Mouse (Mus musculus) heart, postnatal 25 days (tissue): ENCODE results near the gene Usp49. TPM values are rescaled to one million over a fixed set of nuclear protein-coding genes. Genes with fewer than 3 reads are reported as not detected.
"Not testable (repeated sequence)": the region's sequence is repeated elsewhere in the genome, so short reads cannot be mapped to it uniquely, and the experiment has no call there.

Source experiments
- DNase-seq: peaks from one replicate; pipeline ENCODE4 v3.0.0; 2022; ENCODE audit warnings: low spot score
- intact Hi-C: fragments of 180-260 bp; cut with DNase I; formaldehyde crosslinking; loops from one replicate; pipeline ENCODE4 v1.15.1; 2025
- total RNA-seq, 2 experiments: library from RNA; stranded (reverse); gene quantifications; 2 replicates each; pipeline ENCODE4 v1.2.3; 2021

The Usp49 gene
- total RNA-seq, 2 experiments from 2014 or later, result 3.3 to 4.0 TPM

DNA sequence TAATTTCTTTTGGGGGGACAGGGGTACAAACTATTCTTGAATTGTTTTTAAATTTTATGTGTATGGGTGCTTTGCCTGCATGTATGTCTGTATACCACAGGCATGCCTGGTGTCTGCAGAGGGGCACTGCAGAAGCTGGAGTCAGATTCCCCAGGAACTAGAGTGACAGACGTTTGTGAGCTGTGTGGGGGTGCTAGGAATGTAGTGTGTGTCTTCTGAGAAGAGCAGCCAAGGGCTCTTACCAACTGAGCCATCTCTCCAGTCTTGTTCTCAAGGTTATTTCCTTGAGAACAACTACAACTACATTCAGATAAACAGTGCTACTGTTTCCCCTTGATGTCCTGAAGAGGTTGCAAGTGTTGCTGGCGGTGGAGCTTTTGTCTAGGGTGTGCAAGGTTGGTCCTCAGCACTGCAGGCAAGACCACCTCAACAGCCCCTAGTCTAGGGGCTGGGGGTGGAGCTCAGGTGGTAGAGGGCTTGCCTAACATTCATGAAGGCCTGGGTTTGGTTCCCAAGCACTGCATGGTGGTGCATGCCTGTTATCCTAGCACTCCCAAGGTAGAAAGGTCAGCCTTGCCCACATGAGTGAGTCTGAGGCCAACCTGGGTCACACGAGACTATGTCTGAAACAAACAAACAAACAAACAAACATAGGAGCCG, 1.8 kb downstream of the Usp49 start:
- DNase-seq, result no peak
- intact Hi-C loops, result loop anchor here (5.0 kb wide), 1 partner anchor 45 kb away; no protein-coding TSS in a partner anchor

DNA sequence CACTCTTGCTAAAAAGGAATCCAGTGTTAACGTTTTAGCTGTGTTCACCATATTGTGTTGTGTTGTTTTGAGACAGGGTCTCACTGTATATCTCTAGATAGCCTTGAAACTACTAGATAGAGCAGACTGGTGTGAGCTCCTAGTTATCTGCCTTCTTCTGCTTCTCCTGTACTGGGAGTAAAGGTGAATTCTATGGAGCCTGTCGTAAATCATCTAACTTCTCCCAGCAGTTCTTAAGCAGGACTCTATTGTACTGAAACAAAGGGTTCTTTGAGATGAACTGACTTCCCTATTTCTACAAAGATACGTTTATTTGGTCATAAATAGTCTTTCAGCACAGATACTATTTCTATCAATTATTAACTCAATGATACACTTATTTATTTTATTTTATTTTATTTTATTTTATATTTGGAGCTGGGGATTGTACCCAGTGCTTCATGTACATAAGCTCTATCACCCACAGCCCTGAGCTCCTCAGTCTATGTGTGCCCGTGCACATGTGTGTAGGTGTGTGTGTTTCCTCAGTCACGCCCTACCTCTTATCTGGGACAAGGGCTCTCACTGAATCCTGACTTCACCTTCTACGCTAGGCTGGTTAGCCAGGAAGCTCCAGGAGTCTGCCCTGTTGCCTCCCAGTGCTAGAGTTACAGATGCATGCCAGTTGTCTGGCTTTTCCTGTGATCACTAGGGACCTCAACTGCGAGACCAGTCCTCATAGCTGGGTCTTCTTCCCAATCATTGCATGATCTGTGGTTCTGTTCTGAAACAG, 3.7 kb downstream of the Usp49 start:
- intact Hi-C loops, result loop anchor here (5.0 kb wide), 1 partner anchor 43 kb away; no protein-coding TSS in a partner anchor
- no peak for DNase-seq

GRCm38 (mm10) chr17:47642992-47643391, 12.5 kb downstream of the Usp49 start:
- no peak for DNase-seq
- intact Hi-C loops, result no loop called here

GRCm38 (mm10) chr17:47646683-47647082, 16.2 kb downstream of the Usp49 start:
- DNase-seq, result peak; percentile 12
- intact Hi-C loops, result no loop called here

DNA sequence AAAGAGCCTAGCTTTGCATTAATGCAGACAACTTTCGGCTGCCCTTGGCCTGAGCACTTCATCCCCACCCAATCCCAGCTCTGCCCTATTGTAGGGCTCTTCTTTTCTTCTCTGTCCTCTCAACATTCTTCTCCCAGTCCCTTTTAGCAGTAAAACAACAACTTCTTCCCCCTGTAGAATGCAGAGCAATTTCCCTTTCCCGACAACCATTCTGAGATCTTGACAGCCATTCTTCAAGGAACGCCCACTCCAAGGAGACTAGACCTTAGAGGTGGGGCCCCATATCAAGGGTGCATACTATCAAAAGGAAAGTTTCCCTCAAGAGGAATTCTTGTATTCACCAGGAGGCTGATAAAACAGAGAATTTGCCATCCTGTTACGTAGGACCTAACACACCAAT, 18.5 kb downstream of the Usp49 start:
- intact Hi-C loops, result no loop called here
- no peak for DNase-seq

- intact Hi-C loops, result no loop called here
- DNase-seq, result no peak
These were observed 21.5 kb downstream of the Usp49 start for GRCm38 (mm10) chr17:47651953-47652352.

DNA sequence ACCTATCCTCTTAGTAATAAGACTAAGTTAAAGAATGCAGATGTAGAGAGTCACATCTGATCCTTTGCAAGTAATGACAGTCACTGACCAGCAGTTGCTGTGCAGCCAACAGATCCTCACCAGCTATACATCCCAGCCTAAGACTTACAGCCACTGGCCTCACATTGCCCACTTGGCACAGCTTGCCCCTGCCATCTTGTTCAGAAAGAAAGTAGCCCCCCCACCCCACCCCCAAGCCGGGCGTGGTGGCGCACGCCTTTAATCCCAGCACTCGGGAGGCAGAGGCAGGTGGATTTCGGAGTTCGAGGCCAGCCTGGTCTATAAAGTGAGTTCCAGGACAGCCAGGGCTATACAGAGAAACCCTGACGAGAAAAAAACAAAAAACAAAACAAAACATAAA, 23.9 kb downstream of the Usp49 start:
- DNase-seq, intact Hi-C loops: not testable (repeated sequence)

DNA sequence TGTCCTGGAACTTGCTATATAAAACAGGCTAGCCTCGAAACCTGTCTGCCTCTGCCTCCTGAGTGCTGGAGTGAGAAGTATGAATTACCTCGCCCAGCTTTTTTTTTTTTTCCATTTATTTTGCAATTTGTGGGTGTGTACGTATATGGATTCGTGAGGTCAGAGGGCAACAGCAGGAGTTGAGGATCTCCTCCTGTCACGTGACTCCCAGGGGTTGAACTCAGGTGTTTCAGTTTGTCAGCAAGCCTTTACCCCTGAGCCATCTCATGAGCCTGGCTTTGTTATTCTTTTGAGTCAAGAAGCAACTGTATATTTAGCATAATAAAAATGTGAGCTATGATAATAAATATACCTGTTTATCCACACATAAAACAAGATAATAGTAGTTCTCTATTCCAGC, 25.2 kb downstream of the Usp49 start:
- intact Hi-C loops, result no loop called here
- no peak for DNase-seq

DNA sequence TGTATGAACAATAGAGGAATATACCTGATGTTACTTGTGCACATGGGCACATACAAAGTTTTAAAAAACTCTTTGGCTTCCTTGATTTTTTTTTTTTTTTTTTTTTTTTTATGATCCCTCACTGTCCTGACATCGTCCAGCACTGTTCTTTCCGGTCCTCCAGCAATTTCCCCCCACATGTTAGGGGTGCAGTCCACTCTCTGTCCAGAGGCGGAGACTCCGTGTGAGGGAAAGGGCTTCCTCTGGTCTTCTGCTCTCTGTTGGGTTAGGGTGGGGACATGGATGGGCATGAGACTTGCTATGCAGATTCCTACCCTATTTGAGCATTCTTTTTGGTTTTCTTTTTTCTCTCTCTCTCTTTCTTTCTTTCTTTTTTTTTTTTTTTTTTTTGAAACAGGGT, 27.4 kb downstream of the Usp49 start:
- intact Hi-C loops, result no loop called here
- no peak for DNase-seq

DNA sequence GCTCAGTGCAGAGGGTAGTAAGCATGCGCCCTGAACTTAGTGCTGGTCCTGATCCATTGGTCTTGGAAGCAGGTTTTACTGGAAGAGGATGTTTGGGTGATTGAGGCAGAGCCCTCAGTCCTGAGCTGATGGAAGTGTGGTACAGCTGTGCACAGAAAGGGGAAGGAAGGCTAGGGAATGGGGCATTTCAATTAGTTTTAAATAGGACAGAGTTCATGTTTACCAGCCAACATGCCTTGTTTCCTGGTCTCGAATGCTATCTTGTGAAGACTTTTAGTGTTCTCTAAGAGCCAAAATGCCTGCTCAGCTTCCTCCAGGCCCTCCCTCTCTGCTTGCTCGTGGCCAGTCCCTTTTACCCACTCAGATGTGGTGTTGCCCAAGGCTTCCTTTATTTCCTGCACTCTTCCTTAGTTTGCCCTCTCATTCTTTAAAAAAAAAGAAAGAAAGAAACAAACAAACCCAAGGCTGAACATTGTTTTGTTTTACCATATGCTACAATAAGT, 28.3 kb downstream of the Usp49 start:
- intact Hi-C loops, result no loop called here
- DNase-seq, result no peak

DNA sequence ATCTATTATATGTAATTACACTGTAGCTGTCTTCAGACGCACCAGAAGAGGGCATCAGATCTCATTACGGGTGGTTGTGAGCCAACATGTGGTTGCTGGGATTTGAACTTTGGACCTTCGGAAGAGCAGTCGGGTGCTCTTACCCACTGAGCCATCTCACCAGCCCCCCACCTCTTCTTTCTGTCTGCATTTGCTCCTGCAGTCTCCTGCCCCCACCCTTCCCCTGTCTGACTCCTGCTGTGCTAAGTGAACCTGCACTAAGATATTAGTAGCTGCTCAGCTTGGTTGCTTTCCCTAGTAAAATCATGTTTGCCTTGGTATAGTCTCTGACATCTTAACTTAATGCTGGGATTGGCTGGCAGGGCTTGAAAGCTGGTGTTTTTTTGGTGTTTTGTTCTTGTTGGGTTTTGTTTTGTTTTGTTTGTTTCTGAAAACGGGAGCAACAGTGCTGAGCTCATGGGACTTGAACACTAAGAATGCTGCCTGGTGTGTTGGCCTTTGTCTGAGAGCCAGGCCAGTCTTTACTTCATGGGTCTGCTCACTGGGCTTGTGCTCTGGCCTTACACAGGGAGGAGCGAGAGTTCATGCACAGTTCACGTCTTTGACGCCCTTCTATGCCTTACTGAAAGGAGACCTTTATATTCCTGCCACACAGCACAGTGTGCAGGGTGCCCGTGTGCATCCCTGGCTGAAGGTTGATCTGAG, 32.7 kb downstream of the Usp49 start:
- DNase-seq, result no peak
- intact Hi-C loops, result no loop called here

- DNase-seq, result no peak
- intact Hi-C loops, result no loop called here
These were observed 34.0 kb downstream of the Usp49 start for GRCm38 (mm10) chr17:47664474-47664873.

DNA sequence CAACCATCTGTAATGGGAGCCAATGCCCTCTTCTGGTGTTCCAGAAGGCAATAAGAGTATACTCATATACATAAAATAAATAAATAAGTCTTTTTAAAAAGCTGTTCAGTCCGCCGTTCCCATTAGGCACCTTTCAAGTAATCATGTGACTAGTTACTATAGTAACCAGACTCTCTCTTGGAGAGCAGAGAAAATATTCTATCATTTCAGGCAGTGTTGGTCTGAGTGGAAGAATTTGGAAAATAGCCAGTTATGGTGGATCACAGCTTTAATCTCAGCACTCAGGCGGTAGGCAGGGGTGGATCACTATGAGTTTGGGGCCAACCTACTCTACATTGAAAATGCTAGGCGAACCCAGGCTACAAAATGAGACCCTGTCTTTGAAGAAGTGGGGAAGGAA, 38.7 kb downstream of the Usp49 start:
- DNase-seq, result no peak

GRCm38 (mm10) chr17:47671988-47672310, 41.5 kb downstream of the Usp49 start:
- intact Hi-C loops, result loop anchor here (10.0 kb wide), 1 partner anchor 297 kb away; no protein-coding TSS in a partner anchor
- no peak for DNase-seq

More for the DNA sequence above, 38.7 kb downstream of the Usp49 start:
- intact Hi-C loops, result no loop called here

- intact Hi-C loops, result loop anchor here (10.0 kb wide), 1 partner anchor 298 kb away; no protein-coding TSS in a partner anchor
- peak; percentile 35 for DNase-seq
These were observed 42.0 kb downstream of the Usp49 start for GRCm38 (mm10) chr17:47672311-47673111.

DNA sequence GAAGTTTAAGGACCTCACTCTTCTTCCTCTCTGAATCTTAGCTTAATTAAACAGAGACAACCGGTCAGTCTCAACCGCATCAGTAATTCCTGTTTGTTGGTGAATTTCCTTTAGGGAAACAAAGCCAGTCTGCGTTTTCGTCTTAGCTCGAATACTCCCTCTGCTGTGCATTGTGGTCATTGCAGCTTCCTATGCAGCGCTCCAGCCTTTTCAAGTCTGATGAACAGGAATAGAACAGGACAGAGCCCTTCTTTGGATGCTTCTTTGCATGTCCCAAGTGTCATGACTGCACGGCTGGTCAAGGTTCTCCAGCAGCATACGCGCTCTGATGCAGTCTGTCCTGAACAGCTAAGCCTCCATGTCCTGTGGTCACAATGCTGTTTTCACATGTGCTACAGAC, 46.1 kb downstream of the Usp49 start:
- intact Hi-C loops, result loop anchor here (1.0 to 10.0 kb wide), 5 partner anchors 44 to 302 kb away; partner anchors contain the start of genes Bysl, Gm20517, Med20 and Usp49
- no peak for DNase-seq

DNA sequence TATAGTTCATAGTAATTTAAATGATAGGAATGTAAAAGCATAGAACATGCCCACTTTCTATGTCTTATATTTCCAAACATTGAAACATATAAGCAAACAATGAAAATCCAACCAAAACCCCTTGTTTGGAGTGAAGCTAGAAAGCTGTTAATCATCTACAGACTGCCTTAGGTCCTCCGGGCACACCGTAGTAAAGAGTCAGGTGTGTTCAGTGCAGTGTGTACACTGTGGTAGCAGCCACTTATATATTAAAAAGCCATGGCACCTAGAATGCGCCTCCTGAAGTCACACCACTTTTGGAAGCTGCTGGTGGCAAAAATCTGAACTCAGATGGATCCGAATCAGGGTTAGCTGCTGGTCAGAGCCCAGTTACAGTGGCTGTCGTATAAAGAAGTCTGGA, 47.7 kb downstream of the Usp49 start:
- intact Hi-C loops, result loop anchor here (5.0 to 10.0 kb wide), 4 partner anchors 46 to 303 kb away; partner anchors contain the start of genes Bysl, Gm20517, Med20 and Usp49

DNA sequence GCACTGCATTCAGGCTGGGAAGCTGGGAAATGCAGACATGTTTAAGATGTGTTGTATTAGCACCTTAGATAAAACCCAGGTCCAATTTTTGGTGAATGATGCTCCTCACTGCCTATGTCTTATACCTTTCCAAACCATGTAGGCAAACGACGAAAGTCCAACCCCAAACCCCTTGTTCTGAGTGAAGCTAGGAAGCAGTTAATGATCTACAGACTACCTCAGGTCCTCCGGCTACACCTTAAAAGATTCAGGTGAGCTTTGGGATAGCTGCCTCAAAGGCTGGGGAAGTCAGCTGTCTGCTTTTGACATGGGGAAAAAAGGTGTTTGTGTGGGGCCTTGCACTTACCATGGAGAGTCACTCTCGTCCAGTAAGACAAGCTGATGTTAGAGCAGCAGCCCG, 48.2 kb downstream of the Usp49 start:
- intact Hi-C loops, result loop anchor here (5.0 to 10.0 kb wide), 4 partner anchors 46 to 304 kb away; partner anchors contain the start of genes Bysl, Gm20517, Med20 and Usp49
- no peak for DNase-seq

More for the DNA sequence above, 47.7 kb downstream of the Usp49 start:
- DNase-seq, result no peak

DNA sequence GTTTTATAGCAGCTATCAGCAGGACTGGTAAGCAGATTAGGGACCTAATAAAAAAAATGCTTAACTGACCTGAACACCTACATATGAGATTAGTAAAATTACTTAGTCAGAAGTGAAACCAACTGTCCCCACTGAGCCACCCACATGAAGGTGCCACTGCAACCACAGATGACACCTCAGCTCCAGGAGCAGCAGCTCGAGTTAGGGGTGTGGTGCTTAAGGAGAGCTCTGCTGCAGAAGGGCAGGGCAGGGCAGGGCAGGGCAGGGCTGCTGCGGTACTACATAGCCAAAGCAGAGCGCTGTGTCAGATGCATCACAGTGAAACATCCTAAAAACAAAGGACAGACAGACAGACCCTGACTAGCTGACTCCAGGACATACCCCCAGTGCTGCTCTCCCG, 52.3 kb downstream of the Usp49 start:
- no peak for DNase-seq
- intact Hi-C loops, result loop anchor here (10.0 kb wide), 1 partner anchor 278 kb away; the partner anchor contains the start of gene Guca1a
